Mouse (Mus musculus) hematopoietic stem cell, adult 5-6 weeks (primary cell): ENCODE results near the gene Dis3l2. TPM values are rescaled to one million over a fixed set of nuclear protein-coding genes. Genes with fewer than 3 reads are reported as not detected.

Experiments
- ATAC-seq, 2 experiments: fragments of 125-278 bp in 1 of 2; replicated peaks in 1 of 2; 2 replicates each; pipeline ENCODE4 v1.8.0; 2016 to 2017; ENCODE audit warnings: inconsistent platforms in 2 of 2, mild to moderate bottlenecking in 2 of 2, moderate number of reproducible peaks in 2 of 2, low read depth in 1 of 2, moderate TSS enrichment in 1 of 2; ENCODE audit not compliant: low FRiP score in 2 of 2, poor library complexity in 2 of 2, severe bottlenecking in 2 of 2, insufficient read depth in 1 of 2, low TSS enrichment in 1 of 2
- total RNA-seq: library from RNA; stranded (forward); fragments of 172-1452, 232-1000 nt; gene quantifications from 2 replicates; pipeline ENCODE4 v1.2.3, GENCODE M21; 2017

Gene Dis3l2
- total RNA-seq: 34.6 and 42.1 TPM in 2 replicates

- peak; percentile 72 to 80 for ATAC-seq
These were observed at the start of gene Dis3l2 for GRCm38 (mm10) chr1:86703300-86703964. TSS of gene Dis3l2 (plus strand) at chr1:86703808.

- no peak for ATAC-seq
These were observed 46.5 kb upstream of the Dis3l2 start for GRCm38 (mm10) chr1:86657071-86657470.

- no peak for ATAC-seq
These were observed 38.5 kb upstream of the Dis3l2 start for GRCm38 (mm10) chr1:86665091-86665490.

- peak; percentile 65 to 77 for ATAC-seq
These were observed 33.9 kb upstream of the Dis3l2 start for GRCm38 (mm10) chr1:86669552-86670273.

- ATAC-seq: peak; percentile 53 to 63; a peak in 3 of 4 replicates
These were observed 33.1 kb upstream of the Dis3l2 start, which contains the start of gene Nppc for GRCm38 (mm10) chr1:86670279-86671038. TSS of gene Nppc (minus strand) at chr1:86670571.

- ATAC-seq: no peak
These were observed 29.2 kb upstream of the Dis3l2 start for GRCm38 (mm10) chr1:86674385-86674784.

- ATAC-seq: no peak
These were observed 28.5 kb upstream of the Dis3l2 start for GRCm38 (mm10) chr1:86675126-86675525.

DNA sequence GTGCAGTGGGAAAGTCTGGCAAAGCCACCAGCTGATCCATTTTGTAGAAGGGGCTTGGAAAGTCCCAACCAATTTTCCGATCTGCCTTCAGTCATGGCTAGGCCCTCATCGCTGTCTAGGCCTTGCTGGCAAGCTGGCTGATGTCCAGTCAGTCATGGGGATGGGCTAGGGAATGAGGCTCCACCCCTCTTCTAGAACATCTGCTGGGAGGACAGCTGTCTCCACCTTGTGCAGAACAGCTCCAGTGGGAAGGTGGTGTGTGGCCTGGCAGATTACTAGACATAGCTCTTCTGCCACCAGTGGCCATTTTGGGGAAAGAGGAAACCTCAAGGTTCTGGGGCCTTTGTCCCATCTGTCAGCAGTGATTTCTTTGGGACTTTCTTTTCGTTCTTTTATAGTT, 26.0 kb upstream of the Dis3l2 start:
- no peak for ATAC-seq

DNA sequence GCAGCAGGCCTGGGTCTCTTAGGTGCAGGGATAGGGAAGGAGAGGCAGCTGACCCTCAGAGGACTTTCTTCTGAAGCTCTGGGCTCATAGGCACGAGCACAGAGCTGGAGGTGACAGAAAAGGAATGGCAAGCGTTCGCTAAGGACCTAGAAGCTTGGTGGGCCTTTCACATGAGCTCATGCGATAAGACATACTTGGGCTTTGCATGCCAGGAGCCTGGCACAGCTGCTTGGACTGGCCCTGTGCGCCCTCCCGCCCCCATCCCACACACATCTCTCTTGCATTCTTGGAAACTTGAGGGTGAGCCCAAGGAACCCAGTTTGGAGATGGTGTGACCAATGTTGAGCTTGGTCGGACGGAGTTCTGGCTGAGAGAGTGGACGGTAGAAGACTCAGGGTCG, 24.9 kb upstream of the Dis3l2 start:
- ATAC-seq: no peak

DNA sequence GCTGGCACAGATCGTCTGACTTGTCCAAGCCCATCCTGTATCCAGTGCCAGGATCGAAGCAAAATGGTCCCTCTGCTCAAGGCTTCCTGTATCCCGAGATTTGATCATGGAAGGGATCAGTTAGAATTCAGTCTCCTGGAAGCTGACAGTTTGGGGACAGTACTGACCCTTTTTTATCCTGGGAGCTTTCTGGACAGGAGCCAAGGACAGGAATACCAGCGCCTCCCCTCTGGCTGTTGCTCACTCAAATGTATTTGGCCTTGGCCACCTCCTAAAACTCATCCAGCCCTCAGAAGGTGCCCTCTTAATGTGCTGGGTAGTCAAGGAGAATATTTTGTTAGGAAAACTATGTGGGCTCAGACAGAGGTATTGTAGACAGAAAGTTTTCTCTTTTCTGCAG, 16.4 kb upstream of the Dis3l2 start:
- no peak for ATAC-seq

DNA sequence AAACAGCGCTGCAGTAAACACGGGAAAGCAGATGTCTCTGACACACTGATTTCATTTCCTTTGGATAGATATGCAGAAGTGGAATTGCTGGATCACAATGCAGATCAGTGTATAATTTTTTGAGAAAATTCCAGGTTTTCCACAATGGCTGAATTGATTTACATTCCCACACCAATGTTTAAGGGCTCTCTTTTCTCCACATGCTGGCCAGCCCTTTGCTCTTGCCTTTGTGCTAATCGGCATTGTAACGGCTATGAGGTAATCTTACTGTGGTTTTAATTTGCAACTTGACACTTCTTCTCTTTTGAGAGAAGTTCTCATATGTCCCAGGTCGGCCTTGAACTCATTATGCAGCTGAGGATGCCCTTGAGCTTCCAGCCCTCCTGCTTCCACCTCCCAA, 12.6 kb upstream of the Dis3l2 start:
- ATAC-seq: no peak

DNA sequence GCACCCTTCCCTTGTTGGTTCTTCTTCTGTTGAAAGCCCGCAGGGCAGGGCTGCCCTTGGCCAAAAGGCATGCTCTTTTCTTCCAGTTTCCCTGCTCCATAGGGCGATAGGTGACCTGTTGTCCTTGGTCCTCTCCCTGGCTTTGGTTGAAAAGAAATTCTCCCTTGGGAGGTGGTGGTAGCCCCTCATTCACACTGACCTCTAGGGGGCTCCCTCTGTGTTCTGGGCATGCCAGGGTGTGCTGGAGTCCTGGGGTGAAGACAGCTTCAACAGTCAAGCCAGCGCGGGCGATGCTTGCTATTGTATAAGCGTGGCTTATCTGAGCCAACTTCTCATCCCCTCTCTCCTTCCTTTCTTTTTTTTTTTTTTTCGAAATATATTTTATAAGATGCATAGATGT, 6.7 kb upstream of the Dis3l2 start:
- ATAC-seq: peak in 1 of 2 experiments; percentile 42; a peak in 1 of 4 replicates

DNA sequence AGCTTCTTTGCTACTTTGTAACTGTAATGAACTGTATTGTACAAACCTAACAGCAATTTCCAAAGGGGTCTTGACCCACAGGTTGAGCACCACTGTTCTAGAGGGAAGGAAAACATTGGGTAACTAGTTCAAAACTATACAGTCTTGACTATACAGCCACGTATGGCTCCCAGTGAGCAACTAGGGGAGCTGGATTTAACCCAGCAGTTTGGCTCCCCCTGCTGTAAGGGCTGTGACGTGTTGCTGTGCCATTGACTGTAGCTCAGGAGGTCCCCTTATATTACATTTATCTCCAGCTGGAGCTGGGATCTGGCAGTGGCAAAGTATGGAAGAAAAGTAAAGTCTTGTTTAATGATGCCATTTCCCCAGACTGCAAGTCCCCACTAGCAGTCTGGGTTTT, 4.9 kb upstream of the Dis3l2 start:
- no peak for ATAC-seq

DNA sequence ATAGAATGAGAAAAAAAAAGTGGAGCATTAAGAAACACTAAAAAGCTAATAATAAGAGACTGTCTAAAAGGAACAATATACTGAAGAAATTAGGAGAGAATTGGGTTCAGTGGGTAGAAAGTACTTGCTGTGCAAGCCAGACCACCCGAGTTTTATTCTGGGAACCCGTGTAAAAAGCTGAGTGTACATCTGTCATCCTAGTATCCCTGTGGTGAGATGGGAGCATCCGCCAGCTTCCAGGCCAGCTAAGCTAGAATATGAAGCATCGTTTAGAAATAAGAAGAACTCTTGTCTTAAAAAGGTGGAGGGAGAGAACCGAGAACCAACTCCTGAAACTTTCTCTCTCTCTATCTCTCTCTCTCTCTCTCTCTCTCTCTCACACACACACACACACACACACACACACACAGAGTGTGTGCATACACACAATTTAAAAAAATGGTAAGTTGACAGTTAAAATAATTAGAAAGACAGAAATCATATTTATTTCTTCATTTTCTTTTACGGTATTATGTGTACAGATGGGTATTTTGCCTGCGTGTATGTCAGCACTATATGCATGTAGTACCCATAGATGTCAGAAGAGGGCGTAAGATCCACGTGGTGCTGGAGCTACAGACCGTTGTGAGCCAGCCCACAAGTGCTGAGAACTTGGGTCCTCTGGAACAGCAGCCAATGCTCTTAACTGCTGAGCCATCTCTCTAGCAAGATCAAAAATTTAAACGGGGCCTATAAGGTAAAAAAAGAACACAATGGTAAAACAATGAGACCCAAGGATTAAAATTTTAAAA, 4.1 kb upstream of the Dis3l2 start:
- no peak for ATAC-seq

GRCm38 (mm10) chr1:86700367-86700766, 3.2 kb upstream of the Dis3l2 start:
- ATAC-seq: no peak

- ATAC-seq: 0 out of 4 replicates have a peak, but pooled peaks of 1 of the 2 experiments have one; percentile 9
These were observed 338 bp downstream of the Dis3l2 start for GRCm38 (mm10) chr1:86703965-86704326.

GRCm38 (mm10) chr1:86705461-86705860, 1.9 kb downstream of the Dis3l2 start:
- no peak for ATAC-seq
